Mouse (Mus musculus) megakaryocyte, embryonic 14.5 days (primary cell): Measurements from ENCODE around the gene Kcna7.

Experiments used
- FLI1 ChIP-seq: IDR thresholded peaks from 2 replicates; pipeline ENCODE4 v1.6.1; 2012; ENCODE audit warnings: low read length, inconsistent platforms, mixed read lengths
- GATA1 ChIP-seq: IDR thresholded peaks from 3 replicates; pipeline ENCODE4 v1.6.1; 2012; ENCODE audit warnings: mixed read lengths, low read length, inconsistent platforms, borderline replicate concordance

GRCm38 (mm10) chr7:45408351-45408750 is 2.9 kb downstream of the Kcna7 start:
- TF ChIP-seq GATA1 (no peak), FLI1 (no peak)
